Mouse (Mus musculus) liver, postnatal 0 days (tissue): Measurements from ENCODE around the gene Anapc5.

ENCODE experiments used
- CTCF ChIP-seq: sonication (generic); IDR thresholded peaks from 2 replicates; pipeline ENCODE4 v1.5.1; 2016; ENCODE audit warnings: antibody characterized with exemption, low read depth
- EP300 ChIP-seq: IDR thresholded peaks from 2 replicates; pipeline ENCODE4 v1.6.1; 2016; ENCODE audit warnings: antibody characterized with exemption, low read depth, mild to moderate bottlenecking

DNA sequence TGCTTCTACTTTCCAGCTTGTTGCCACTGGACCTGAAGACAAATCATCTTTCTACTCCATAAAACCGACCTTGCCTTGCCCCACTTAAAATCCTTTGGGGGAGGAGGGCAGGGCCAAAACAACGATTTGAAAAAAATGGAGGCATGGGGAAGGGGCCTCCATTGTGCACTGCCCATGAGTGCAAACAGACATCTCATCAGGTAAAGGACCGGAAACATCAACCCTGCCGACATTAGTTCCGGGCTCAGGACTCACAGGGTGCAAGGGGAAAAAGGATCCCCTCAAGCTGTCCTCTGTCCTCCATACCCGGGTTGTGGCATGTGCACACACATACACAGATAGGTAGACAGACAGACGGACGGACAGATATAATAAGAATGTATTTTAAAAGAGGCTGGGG lies 4.0 kb upstream of the Anapc5 start:
- no peak for TF ChIP-seq CTCF
- no peak for TF ChIP-seq EP300
